Mouse (Mus musculus): Measurements from ENCODE around the gene Wasl. TPM values are rescaled to one million over a fixed set of nuclear protein-coding genes. Genes with fewer than 3 reads are reported as not detected.

Wasl gene
- polyA plus RNA-seq, 1 experiment from 2014 or later, result 78.2 TPM

- H3K9me3 ChIP-seq (ENCODE audit: control insufficient read depth, low read length), result no peaks in the 10 kb centered on the region
- no peak overlapping the region for H3K9ac ChIP-seq (ENCODE audit: low read depth, low read length)
- 90% methylated on average over 5 of the region's 5 CpGs for WGBS
- no peak for ATAC-seq (ENCODE audit: low FRiP score, low TSS enrichment)
- H3K4me3 ChIP-seq (ENCODE audit: low read length), result no peak overlapping the region
- H3K4me2 ChIP-seq (replicated peaks; ENCODE audit: low read depth, low read length), result no peak overlapping the region
- no peak overlapping the region for H3K27ac ChIP-seq (ENCODE audit: low read depth, low read length)
- peaks cover 10% of the 10 kb centered on the region for H3K4me1 ChIP-seq (ENCODE audit: control insufficient read depth, insufficient read depth, low read length)
- H3K27me3 ChIP-seq (ENCODE audit: control insufficient read depth, insufficient read depth, low read length), result no peaks in the 10 kb centered on the region
- no peaks in the 10 kb centered on the region for H3K36me3 ChIP-seq (ENCODE audit: control insufficient read depth, insufficient read depth, low read length)
Observed at GRCm38 (mm10) chr6:24666248-24666647, 1.4 kb upstream of the Wasl start.

- Histone ChIP-seq H3K27ac (ENCODE audit: low read depth, low read length) (peak overlapping the region; percentile 97), H3K9ac (ENCODE audit: low read depth, low read length) (peak overlapping the region; percentile 95), H3K4me1 (ENCODE audit: control insufficient read depth, insufficient read depth, low read length) (peaks cover 10% of the 10 kb centered on the region), H3K4me3 (ENCODE audit: low read length) (peak overlapping the region; percentile 97), H3K27me3 (ENCODE audit: control insufficient read depth, insufficient read depth, low read length) (no peaks in the 10 kb centered on the region), H3K9me3 (ENCODE audit: control insufficient read depth, low read length) (no peaks in the 10 kb centered on the region), H3K36me3 (ENCODE audit: control insufficient read depth, insufficient read depth, low read length) (no peaks in the 10 kb centered on the region), H3K4me2 (replicated peaks; ENCODE audit: low read depth, low read length) (peak overlapping the region; percentile 75)
- WGBS, result under 1% methylated on average over 50 of the region's 58 CpGs
- ATAC-seq (ENCODE audit: low FRiP score, low TSS enrichment), result peak; percentile 67
Observed at GRCm38 (mm10) chr6:24664133-24664866, 509 bp downstream of the Wasl start.

GRCm38 (mm10) chr6:24663196-24664132 lies 1.3 kb downstream of the Wasl start:
- Histone ChIP-seq H3K4me3 (ENCODE audit: low read length) (peak overlapping the region; percentile 97), H3K4me2 (replicated peaks; ENCODE audit: low read depth, low read length) (peak overlapping the region; percentile 75), H3K4me1 (ENCODE audit: control insufficient read depth, insufficient read depth, low read length) (peaks cover 10% of the 10 kb centered on the region), H3K27ac (ENCODE audit: low read depth, low read length) (peak overlapping the region; percentile 97), H3K27me3 (ENCODE audit: control insufficient read depth, insufficient read depth, low read length) (no peaks in the 10 kb centered on the region), H3K9me3 (ENCODE audit: control insufficient read depth, low read length) (no peaks in the 10 kb centered on the region), H3K36me3 (ENCODE audit: control insufficient read depth, insufficient read depth, low read length) (no peaks in the 10 kb centered on the region), H3K9ac (ENCODE audit: low read depth, low read length) (peak overlapping the region; percentile 95)
- WGBS, result 9% methylated on average over 21 of the region's 21 CpGs
- ATAC-seq (ENCODE audit: low FRiP score, low TSS enrichment), result no peak

DNA sequence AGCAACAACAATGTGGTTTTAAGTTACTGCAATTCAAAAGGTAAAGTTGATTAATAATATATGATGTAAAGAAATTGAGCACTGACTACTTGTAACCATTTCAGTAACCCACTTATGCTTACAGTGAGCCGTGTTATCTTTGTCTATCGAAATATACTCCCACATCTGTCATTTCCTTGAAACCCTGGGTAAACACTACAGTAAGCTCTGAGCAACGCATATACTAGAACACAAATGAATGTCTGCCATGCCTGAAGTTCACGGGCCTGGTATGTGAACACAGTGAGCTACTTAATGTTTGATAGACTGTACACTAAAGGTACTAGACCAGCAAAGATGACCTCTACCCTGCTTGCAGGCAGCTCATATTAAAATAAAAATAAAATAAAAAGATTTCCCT lies 2.3 kb downstream of the Wasl start:
- Histone ChIP-seq H3K4me1 (ENCODE audit: control insufficient read depth, insufficient read depth, low read length) (peaks cover 10% of the 10 kb centered on the region), H3K27me3 (ENCODE audit: control insufficient read depth, insufficient read depth, low read length) (no peaks in the 10 kb centered on the region), H3K36me3 (ENCODE audit: control insufficient read depth, insufficient read depth, low read length) (no peaks in the 10 kb centered on the region), H3K9me3 (ENCODE audit: control insufficient read depth, low read length) (no peaks in the 10 kb centered on the region), H3K4me3 (ENCODE audit: low read length) (no peak overlapping the region; the same call in 1 of the 2 replicates), H3K9ac (ENCODE audit: low read depth, low read length) (no peak overlapping the region; the same call in 1 of the 2 replicates), H3K27ac (ENCODE audit: low read depth, low read length) (no peak overlapping the region), H3K4me2 (replicated peaks; ENCODE audit: low read depth, low read length) (peak overlapping the region; percentile 75)
- ATAC-seq (ENCODE audit: low FRiP score, low TSS enrichment), result no peak
- 48% methylated on average over 4 of the region's 4 CpGs for WGBS

DNA sequence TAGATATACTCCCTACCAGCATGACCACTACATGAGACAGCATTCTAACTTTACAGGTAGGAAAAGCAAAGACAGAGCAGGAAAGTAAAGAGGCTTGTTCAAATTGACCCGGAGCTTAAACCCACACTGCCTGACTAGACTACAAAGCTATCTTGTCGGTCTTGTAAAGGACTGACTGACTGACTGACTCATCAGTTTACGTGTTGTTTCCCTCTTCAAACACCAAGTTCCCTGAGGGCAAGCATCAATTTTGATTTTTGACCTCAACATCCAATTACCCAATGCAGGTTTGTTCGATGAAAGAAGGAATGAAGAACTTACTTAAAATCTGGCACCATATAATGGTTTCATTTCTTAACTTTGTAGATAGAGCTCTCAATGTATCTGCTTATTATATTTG lies 2.9 kb downstream of the Wasl start:
- no peak for ATAC-seq (ENCODE audit: low FRiP score, low TSS enrichment)
- H3K36me3 ChIP-seq (ENCODE audit: control insufficient read depth, insufficient read depth, low read length), result no peaks in the 10 kb centered on the region
- no peaks in the 10 kb centered on the region for H3K27me3 ChIP-seq (ENCODE audit: control insufficient read depth, insufficient read depth, low read length)
- H3K4me3 ChIP-seq (ENCODE audit: low read length), result no peak overlapping the region
- H3K9me3 ChIP-seq (ENCODE audit: control insufficient read depth, low read length), result no peaks in the 10 kb centered on the region
- no peak overlapping the region; the same call in 1 of the 2 replicates for H3K4me2 ChIP-seq (replicated peaks; ENCODE audit: low read depth, low read length)
- H3K9ac ChIP-seq (ENCODE audit: low read depth, low read length), result no peak overlapping the region
- H3K27ac ChIP-seq (ENCODE audit: low read depth, low read length), result no peak overlapping the region
- H3K4me1 ChIP-seq (ENCODE audit: control insufficient read depth, insufficient read depth, low read length), result peaks cover 10% of the 10 kb centered on the region
- whole genome bisulfite sequencing, result 81% methylated on average over 4 of the region's 4 CpGs

DNA sequence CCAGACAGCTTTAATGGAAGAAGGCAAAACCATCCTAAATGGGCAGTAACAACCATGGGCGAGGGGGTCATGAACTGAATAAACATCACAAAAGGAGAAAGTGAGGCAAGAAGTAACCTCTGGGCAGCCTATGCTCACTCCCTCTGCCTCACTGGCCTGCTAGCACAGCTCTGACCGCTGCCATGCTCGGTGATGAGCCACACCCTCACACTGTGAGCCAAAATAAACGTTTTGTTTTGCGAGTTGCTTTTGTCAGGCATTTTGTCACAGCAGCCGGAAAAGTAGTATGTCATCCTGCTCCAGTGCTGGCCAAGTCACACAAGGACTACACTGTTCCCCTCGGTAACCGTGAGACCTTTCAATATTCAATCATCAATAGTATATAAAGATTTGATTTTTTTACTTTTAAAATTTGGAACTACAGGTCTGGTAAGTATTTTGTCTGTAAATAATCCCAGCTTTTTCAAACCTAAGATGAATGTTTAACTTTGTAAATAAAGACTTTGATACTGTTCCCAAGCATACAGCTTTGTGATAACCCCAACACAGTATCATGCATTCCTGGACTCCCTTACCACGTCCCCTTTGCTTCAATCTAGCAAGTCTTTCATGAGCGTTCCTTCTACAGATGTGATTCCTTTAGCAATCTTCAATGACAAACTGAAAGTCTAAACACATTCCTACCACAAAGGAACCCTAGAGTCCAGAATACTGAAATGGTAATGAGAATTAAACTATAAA lies 7.0 kb downstream of the Wasl start:
- ATAC-seq (ENCODE audit: low FRiP score, low TSS enrichment), result no peak
- H3K27me3 ChIP-seq (ENCODE audit: control insufficient read depth, insufficient read depth, low read length), result no peaks in the 10 kb centered on the region
- H3K36me3 ChIP-seq (ENCODE audit: control insufficient read depth, insufficient read depth, low read length), result no peaks in the 10 kb centered on the region
- WGBS, result 53% methylated on average over 10 of the region's 10 CpGs
- H3K4me2 ChIP-seq (replicated peaks; ENCODE audit: low read depth, low read length), result no peak overlapping the region
- no peak overlapping the region for H3K27ac ChIP-seq (ENCODE audit: low read depth, low read length)
- no peak overlapping the region for H3K9ac ChIP-seq (ENCODE audit: low read depth, low read length)
- H3K4me1 ChIP-seq (ENCODE audit: control insufficient read depth, insufficient read depth, low read length), result peaks cover 10% of the 10 kb centered on the region
- no peaks in the 10 kb centered on the region for H3K9me3 ChIP-seq (ENCODE audit: control insufficient read depth, low read length)
- H3K4me3 ChIP-seq (ENCODE audit: low read length), result no peak overlapping the region

- H3K9me3 ChIP-seq (ENCODE audit: control insufficient read depth, low read length), result no peaks in the 10 kb centered on the region
- no peaks in the 10 kb centered on the region for H3K36me3 ChIP-seq (ENCODE audit: control insufficient read depth, insufficient read depth, low read length)
- no peak overlapping the region for H3K9ac ChIP-seq (ENCODE audit: low read depth, low read length)
- H3K4me2 ChIP-seq (replicated peaks; ENCODE audit: low read depth, low read length), result no peak overlapping the region
- 93% methylated on average over 1 of the region's 1 CpGs for WGBS
- no peak overlapping the region for H3K27ac ChIP-seq (ENCODE audit: low read depth, low read length)
- H3K4me1 ChIP-seq (ENCODE audit: control insufficient read depth, insufficient read depth, low read length), result no peaks in the 10 kb centered on the region
- no peak for ATAC-seq (ENCODE audit: low FRiP score, low TSS enrichment)
- H3K27me3 ChIP-seq (ENCODE audit: control insufficient read depth, insufficient read depth, low read length), result no peaks in the 10 kb centered on the region
- no peak overlapping the region for H3K4me3 ChIP-seq (ENCODE audit: low read length)
Observed at GRCm38 (mm10) chr6:24656094-24656493, 8.7 kb downstream of the Wasl start.

DNA sequence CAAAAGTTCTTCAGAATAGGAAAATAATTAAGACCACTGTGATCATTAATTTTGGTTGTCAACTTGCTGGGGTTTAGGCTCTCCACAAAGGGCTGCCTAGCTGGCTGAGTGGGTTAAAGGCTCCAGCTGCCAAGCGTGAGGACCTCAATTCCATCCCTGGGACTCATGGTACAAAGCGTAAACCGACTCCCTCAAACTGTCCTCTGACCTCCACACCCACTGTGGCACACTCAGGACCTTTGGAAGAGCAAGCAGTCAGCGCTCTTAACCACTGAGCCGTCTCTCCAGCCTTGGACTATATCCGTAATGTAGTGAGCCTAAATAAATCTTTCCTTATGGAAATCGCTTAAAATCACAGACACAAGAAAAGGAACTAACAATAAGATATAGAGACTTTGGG lies 13.3 kb downstream of the Wasl start:
- no peak overlapping the region for H3K4me2 ChIP-seq (replicated peaks; ENCODE audit: low read depth, low read length)
- no peak overlapping the region for H3K4me3 ChIP-seq (ENCODE audit: low read length)
- H3K4me1 ChIP-seq (ENCODE audit: control insufficient read depth, insufficient read depth, low read length), result no peaks in the 10 kb centered on the region
- no peaks in the 10 kb centered on the region for H3K36me3 ChIP-seq (ENCODE audit: control insufficient read depth, insufficient read depth, low read length)
- H3K27ac ChIP-seq (ENCODE audit: low read depth, low read length), result no peak overlapping the region
- no peaks in the 10 kb centered on the region for H3K9me3 ChIP-seq (ENCODE audit: control insufficient read depth, low read length)
- no peak for ATAC-seq (ENCODE audit: low FRiP score, low TSS enrichment)
- no peaks in the 10 kb centered on the region for H3K27me3 ChIP-seq (ENCODE audit: control insufficient read depth, insufficient read depth, low read length)
- WGBS, result 55% methylated on average over 7 of the region's 7 CpGs
- no peak overlapping the region for H3K9ac ChIP-seq (ENCODE audit: low read depth, low read length)
